Mouse (Mus musculus) embryonic facial prominence, embryonic 11.5 days (tissue): ENCODE data around the gene Igsf3. TPM values are rescaled to one million over a fixed set of nuclear protein-coding genes. Genes with fewer than 3 reads are reported as not detected.

Source experiments
- ATAC-seq: fragments of 200-750 bp; cut with Nextera tagmentation; replicated peaks from 2 replicates; pipeline ENCODE4 v1.8.0; 2017; ENCODE audit warnings: low read depth; ENCODE audit not compliant: insufficient number of reproducible peaks, low FRiP score, low TSS enrichment
- DNase-seq: peaks from one replicate; pipeline ENCODE4 v3.0.0-alpha.2; 2015; ENCODE audit warnings: low spot score
- H3K27ac ChIP-seq: fragments of 300-500 bp; sonication (generic); replicated peaks from 2 replicates; pipeline ENCODE4 v1.5.1; 2014; ENCODE audit warnings: mild to moderate bottlenecking, low read depth, low read length, control low read depth
- H3K27me3 ChIP-seq: fragments of 300-500 bp; sonication (generic); 2 replicates; pipeline ENCODE4 v1.6.1; 2014; ENCODE audit warnings: mild to moderate bottlenecking, low read length, moderate library complexity, mixed read lengths; ENCODE audit not compliant: control insufficient read depth, insufficient read depth
- H3K36me3 ChIP-seq: fragments of 300-500 bp; sonication (generic); replicated peaks from 2 replicates; pipeline ENCODE4 v1.6.1; 2014; ENCODE audit warnings: low read depth, mild to moderate bottlenecking, low read length, moderate library complexity, mixed read lengths; ENCODE audit not compliant: control insufficient read depth, insufficient read depth
- H3K4me1 ChIP-seq: fragments of 300-500 bp; sonication (generic); 2 replicates; pipeline ENCODE4 v1.6.1; 2014; ENCODE audit warnings: low read length, mixed read lengths; ENCODE audit not compliant: control insufficient read depth, insufficient read depth
- H3K4me2 ChIP-seq: fragments of 300-500 bp; sonication (generic); 2 replicates; pipeline ENCODE4 v1.6.1; 2014; ENCODE audit warnings: low read depth, mild to moderate bottlenecking, control low read depth, low read length, moderate library complexity
- H3K4me3 ChIP-seq: fragments of 300-500 bp; sonication (generic); 2 replicates; pipeline ENCODE4 v1.5.1; 2014; ENCODE audit warnings: low read depth, low read length, control low read depth
- H3K9ac ChIP-seq: fragments of 300-500 bp; sonication (generic); replicated peaks from 2 replicates; pipeline ENCODE4 v1.6.1; 2014; ENCODE audit warnings: mild to moderate bottlenecking, control low read depth, low read length
- H3K9me3 ChIP-seq: fragments of 300-500 bp; sonication (generic); replicated peaks from 2 replicates; pipeline ENCODE4 v1.6.1; 2016; ENCODE audit warnings: mild to moderate bottlenecking, low read length, inconsistent platforms, mixed read lengths; ENCODE audit not compliant: control insufficient read depth
- WGBS: fragments of 180-500 bp; shearing (Covaris S2); extraction: QIAGEN DNeasy Blood & Tissue Kit; methylation state at CpG from one replicate; pipeline ENCODE4 v1.1.7; 2014; 5-methylcytosine and 5-hydroxymethylcytosine counted together
- polyA plus RNA-seq: library from polyadenylated mRNA; unstranded; fragments of >200 nt; fragmentation: Nextera tagmentation; extraction: Ambion mirVana; gene quantifications from 2 replicates; pipeline ENCODE4 v1.2.1, GENCODE M21; 2014

Gene Igsf3
- polyA plus RNA-seq, 1 experiment from 2014 or later = 40.6 TPM

DNA sequence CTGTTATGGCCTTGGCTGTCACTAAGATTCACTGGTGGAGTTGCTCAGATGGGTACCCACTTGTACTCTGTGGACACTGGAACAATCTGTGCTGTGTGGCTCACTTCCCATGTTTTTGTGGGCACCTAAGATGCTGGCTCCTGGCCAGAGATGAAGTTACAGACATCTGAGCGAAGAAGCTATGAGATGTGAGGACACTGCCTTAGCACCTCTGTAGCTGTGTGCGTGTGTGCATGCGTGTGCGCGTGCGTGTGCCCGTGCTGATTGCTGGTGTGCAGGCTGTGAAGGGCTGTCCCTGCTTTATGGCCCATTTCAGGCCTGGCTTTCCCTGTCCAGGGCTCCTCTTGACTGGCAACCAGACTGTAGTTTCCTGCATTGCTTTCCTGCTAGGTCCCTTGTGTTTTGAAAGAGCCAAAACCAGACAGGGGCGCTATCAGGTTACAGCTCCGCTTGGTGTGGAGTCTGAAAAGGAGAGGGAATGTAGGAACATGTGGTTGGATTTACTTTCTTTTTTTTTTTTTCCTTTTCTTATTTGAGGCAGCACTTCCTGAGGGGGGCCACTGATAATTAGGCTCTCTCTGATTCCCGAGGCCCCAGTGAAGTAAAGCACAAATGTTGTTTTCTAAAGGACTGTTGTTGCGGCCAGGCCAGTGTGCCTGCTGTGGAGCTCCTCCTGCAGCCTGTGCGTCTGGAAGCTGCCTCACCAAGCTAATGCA, 21.3 kb downstream of the Igsf3 start:
- Histone ChIP-seq H3K4me2 (peak overlapping the region; percentile 2; the same call in 1 of the 2 replicates), H3K4me3 (no peak overlapping the region), H3K9ac (peak overlapping the region; percentile 18), H3K4me1 (peaks cover 52% of the 10 kb centered on the region), H3K27ac (peak overlapping the region; percentile 97), H3K9me3 (no peaks in the 10 kb centered on the region), H3K27me3 (no peaks in the 10 kb centered on the region), H3K36me3 (no peaks in the 10 kb centered on the region)
- ATAC-seq = peak; percentile 78
- WGBS = 19% methylated on average over 12 of the region's 12 CpGs
- peak; percentile 94 for DNase-seq

DNA sequence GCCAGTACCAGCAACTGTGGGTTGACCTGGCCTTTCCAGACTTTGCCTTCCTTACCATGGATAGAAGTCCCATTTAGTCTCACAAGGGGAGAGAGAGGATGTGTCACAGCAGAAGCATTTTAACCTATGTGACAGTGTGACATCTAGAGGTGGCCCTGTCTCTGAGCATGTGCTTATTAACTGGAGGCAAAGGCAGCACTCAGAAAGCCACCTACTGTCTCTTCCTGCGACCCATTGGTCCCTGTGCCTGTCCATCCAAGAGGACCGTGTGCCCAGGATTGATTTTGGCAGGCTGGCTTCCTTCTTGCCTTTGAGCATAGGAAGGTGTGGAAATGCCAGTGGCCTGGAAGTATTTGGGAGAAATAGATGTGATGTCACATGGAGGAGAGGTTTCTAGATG, 22.0 kb downstream of the Igsf3 start:
- H3K9ac ChIP-seq = peak overlapping the region; percentile 9; the same call in 1 of the 2 replicates
- H3K27me3 ChIP-seq = no peaks in the 10 kb centered on the region
- DNase-seq (no peak), ATAC-seq (no peak)
- no peak overlapping the region for H3K4me3 ChIP-seq
- no peaks in the 10 kb centered on the region for H3K9me3 ChIP-seq
- H3K4me1 ChIP-seq = peaks cover 46% of the 10 kb centered on the region
- H3K27ac ChIP-seq = peak overlapping the region; percentile 97
- WGBS = 28% methylated on average over 2 of the region's 2 CpGs
- H3K36me3 ChIP-seq = no peaks in the 10 kb centered on the region
- no peak overlapping the region for H3K4me2 ChIP-seq

- Histone ChIP-seq H3K9me3 (no peaks in the 10 kb centered on the region), H3K4me1 (peaks cover 35% of the 10 kb centered on the region), H3K4me3 (no peak overlapping the region), H3K4me2 (no peak overlapping the region), H3K27ac (no peak overlapping the region; the same call in 1 of the 2 replicates), H3K9ac (no peak overlapping the region), H3K27me3 (no peaks in the 10 kb centered on the region), H3K36me3 (no peaks in the 10 kb centered on the region)
- no peak for DNase-seq
- WGBS = 41% methylated on average over 5 of the region's 5 CpGs
- ATAC-seq = no peak
Measured at GRCm38 (mm10) chr3:101401501-101401900, 24.6 kb downstream of the Igsf3 start.

DNA sequence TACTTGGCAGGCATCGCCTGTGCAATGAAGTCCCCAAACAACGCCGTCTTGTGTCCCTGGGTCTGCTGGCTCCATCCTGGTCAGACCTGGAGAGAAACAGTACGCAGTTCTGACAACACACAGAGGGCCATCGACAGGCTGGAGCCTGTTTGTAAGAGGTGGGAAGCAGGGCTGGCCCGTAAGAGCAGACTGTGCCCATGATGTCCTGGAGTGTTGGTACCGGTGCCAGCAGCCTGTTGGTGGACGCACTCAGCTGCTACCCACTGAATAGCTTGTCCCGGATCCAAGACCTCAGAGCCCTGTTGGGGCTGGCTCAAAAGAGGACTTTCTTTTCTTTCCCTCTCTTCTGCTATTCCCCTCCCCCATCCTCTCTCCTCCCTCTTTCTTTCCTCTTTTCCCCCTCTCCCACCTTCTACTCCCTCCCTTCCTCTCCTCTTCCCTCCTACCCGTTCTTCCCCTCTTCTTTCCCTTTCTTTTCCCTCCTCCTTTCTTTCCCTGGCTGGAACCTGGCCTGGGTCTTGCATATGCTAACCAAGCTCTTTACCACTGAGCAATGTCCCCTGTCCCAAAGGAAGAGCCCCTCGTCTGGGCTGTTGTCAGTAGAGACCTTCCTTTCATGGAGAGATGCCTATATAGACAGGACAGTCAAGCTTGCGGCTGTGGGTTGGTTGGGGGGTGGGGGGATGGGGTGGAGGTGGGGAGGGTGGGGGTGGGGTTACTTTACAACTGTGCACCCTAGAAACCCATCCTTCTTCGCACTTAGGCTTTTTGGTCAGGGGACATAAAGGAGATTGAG, 27.9 kb downstream of the Igsf3 start:
- Histone ChIP-seq H3K27ac (no peak overlapping the region), H3K9me3 (no peaks in the 10 kb centered on the region), H3K9ac (peak overlapping the region; percentile 22; the same call in 1 of the 2 replicates), H3K4me3 (no peak overlapping the region), H3K4me2 (no peak overlapping the region), H3K27me3 (no peaks in the 10 kb centered on the region), H3K4me1 (peaks cover 19% of the 10 kb centered on the region), H3K36me3 (no peaks in the 10 kb centered on the region)
- no peak for DNase-seq
- 60% methylated on average over 13 of the region's 13 CpGs for WGBS
- no peak for ATAC-seq

GRCm38 (mm10) chr3:101405495-101405894, 28.6 kb downstream of the Igsf3 start:
- H3K9ac ChIP-seq = no peak overlapping the region
- peaks cover 21% of the 10 kb centered on the region for H3K4me1 ChIP-seq
- H3K36me3 ChIP-seq = no peaks in the 10 kb centered on the region
- ATAC-seq = no peak
- no peaks in the 10 kb centered on the region for H3K27me3 ChIP-seq
- no peak overlapping the region for H3K4me2 ChIP-seq
- no peaks in the 10 kb centered on the region for H3K9me3 ChIP-seq
- no peak overlapping the region for H3K4me3 ChIP-seq
- 77% methylated on average over 10 of the region's 10 CpGs for WGBS
- DNase-seq = no peak
- H3K27ac ChIP-seq = no peak overlapping the region

DNA sequence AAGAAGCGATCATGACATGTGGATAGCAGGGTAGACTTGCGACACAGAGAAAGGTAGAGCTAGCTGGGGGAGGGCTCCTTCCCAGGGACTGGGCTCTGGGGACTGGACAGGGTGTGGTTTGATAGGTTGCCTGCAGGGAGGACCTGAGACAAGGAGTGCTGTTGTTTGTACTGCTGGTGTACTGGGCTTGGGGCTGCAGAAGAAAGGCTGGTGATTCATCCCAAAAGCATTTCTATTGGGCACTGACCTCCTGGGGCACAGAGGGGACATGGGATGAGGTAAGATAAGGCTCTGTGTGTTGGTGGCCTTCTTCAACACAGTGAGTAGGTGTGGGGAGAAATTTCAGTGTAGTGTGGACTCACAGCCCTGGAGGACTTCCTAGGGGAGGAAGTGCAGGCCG, 29.2 kb downstream of the Igsf3 start:
- Histone ChIP-seq H3K4me1 (peaks cover 22% of the 10 kb centered on the region), H3K36me3 (no peaks in the 10 kb centered on the region), H3K4me2 (no peak overlapping the region), H3K9ac (no peak overlapping the region), H3K27ac (no peak overlapping the region), H3K27me3 (no peaks in the 10 kb centered on the region), H3K4me3 (no peak overlapping the region), H3K9me3 (no peaks in the 10 kb centered on the region)
- 71% methylated on average over 3 of the region's 3 CpGs for WGBS
- no peak for DNase-seq
- ATAC-seq = no peak

GRCm38 (mm10) chr3:101407568-101407967, 30.7 kb downstream of the Igsf3 start:
- Histone ChIP-seq H3K36me3 (no peaks in the 10 kb centered on the region), H3K27ac (no peak overlapping the region), H3K4me3 (no peak overlapping the region), H3K4me1 (peaks cover 22% of the 10 kb centered on the region), H3K4me2 (no peak overlapping the region), H3K27me3 (no peaks in the 10 kb centered on the region), H3K9ac (no peak overlapping the region), H3K9me3 (no peaks in the 10 kb centered on the region)
- WGBS = 76% methylated on average over 8 of the region's 8 CpGs
- DNase-seq = no peak
- no peak for ATAC-seq
